Mouse (Mus musculus): ENCODE results near the gene Sdsl.
"Not testable (repeated sequence)": the region's sequence is repeated elsewhere in the genome, so short reads cannot be mapped to it uniquely, and the experiment has no call there.

Gene Sdsl

DNA sequence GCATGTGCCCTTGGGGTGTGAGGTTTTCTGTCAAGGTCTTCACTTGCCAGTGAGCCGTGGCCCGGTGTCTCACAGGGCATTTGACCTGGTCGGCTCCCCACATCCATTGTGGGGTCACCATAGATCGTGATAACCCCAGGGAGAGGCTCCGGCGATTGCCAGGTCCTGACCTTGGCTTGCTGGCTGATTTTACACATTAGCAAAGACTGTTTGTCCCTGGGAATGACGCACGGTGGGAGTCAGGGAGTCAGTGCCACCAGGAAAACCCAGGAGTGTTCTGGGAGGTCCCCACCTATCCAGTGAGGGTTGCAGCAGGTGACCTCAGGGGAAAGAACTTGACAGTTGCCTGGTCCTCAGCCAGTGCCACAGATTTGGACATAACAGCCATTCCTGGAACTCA lies at the start of gene Sdsl:
Gene Sdsl (minus strand): TSS at position 41 of the 400 bp plus-strand sequence.
- DNase-seq (ENCODE audit: low read depth, low spot score): no peak

DNA sequence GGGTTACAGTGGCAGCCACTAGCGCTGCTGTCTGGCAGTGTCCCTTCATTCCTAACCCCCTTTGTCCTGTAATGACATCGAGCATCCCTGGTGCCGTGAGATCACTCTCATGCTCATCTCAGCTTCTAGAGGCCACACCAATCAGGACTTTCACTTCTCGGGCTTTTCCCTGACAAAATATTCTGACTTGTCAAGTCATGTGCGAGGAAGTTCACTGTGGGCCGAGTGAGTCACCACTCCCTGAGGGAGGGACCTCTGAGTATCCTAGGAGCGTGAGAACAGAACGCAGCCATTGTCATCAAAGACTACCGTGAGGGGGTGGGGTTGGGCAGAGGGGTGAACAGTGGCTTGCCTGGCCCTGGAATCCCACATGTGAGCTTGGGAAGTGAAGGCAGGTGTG lies 44.9 kb upstream of the Sdsl start:
- DNase-seq (ENCODE audit: low read depth, low spot score): no peak

DNA sequence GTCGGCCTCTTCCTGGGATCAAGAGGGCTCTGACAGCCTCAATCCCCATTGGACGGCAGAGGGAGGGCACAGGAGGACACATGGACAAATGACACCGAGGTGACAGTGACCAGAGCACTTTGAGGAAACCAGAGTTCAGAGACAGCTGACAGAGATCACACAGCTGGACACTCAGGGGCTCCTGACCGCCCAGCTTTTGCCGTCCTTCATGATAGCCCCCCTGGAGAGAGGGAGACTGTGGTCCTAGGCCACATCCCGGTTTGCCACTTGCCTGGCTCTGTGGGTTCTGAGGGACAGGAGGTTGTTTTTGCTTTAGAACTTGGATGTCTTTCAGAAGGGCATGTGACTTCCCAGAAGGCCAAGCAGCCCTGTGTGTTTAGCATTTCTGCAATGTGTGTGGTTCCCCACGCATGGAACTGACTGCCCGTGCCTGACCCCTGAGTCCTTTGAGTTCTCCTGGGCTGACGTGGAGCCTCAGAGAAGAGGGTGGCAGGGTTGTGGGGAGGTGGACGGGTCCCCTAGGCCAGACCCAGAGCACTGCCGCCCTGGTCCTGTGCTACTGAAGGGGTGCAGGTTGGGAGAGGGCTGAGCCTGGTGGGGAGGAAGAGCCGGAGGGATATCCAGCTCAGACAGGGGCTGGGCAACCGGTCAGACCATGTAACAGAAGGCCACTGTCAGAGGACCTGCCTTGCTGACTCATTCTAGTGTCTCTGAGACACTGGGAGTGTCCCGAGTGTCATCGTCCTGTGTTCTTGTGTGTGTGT lies 43.8 kb upstream of the Sdsl start:
- DNase-seq (ENCODE audit: low read depth, low spot score): no peak

DNA sequence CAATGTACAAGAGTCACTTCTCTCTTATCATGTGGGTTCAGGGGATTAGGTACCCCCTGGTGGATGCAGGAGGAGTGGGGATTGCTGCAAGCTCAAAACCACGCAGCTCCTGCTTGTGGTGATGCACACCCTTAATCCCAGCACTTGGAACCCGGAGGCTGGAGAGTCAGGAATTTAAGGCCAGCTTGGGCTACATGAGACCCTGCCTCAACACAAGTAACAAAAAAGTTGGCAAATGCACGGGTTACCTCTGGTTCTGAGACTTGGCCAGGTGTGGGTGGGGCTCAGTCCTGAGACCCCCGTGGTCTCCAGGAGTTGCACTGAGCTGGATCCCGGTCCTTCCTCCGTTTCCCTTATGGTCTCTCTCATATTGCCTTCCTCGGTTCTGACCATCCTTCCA lies 42.8 kb upstream of the Sdsl start:
- no peak for DNase-seq (ENCODE audit: low read depth, low spot score)

DNA sequence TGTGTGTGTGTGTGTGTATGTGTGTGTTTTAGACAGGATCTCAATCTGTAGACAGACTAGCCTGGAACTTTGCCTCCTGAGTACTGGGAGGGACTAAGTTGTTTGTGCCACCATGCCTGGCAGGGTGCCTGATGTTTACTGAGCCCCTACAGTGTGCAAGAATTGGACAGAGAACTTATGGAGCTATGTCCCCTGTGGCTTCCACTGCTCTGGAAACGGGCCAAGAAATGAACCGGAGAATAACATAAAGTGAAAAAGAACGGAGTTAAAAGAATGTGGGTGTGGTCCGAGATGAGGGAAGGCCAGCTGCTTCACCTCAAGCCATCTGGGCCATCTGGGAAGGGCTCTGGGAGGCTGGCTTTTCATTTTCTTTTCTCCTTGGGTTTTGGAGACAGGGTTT lies 42.1 kb upstream of the Sdsl start:
- no peak for DNase-seq (ENCODE audit: low read depth, low spot score)

DNA sequence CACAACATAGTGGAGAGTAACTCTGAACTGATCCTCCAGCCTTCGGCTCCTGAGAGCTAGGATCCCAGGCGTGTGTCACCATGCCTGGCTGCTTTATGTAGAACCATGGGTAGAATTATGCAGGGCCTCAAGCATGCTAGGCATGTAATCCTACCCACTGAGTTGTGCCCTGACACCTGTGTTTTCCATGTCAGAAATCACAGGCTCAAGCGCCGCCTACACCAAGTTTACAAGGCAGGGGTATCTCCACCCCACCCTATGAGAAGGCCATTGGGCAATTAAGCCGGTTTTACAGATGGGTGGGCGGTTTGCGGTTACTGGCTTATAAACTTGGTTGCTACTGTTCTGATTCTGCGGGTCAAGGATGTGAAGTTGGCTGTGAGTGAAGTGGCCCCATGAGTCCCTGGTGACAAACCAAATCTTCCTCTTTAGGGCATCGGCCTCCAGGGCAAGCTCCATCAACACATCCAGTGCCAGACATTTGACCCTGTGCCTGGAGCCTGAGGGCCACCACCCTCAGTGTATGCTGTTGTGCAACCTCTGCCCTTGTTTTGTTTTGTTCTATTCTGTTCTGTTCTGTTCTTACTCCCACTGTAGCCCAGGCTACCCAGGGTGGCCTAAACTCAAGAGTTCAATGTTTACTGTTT lies 41.5 kb upstream of the Sdsl start:
- no peak for DNase-seq (ENCODE audit: low read depth, low spot score)

DNA sequence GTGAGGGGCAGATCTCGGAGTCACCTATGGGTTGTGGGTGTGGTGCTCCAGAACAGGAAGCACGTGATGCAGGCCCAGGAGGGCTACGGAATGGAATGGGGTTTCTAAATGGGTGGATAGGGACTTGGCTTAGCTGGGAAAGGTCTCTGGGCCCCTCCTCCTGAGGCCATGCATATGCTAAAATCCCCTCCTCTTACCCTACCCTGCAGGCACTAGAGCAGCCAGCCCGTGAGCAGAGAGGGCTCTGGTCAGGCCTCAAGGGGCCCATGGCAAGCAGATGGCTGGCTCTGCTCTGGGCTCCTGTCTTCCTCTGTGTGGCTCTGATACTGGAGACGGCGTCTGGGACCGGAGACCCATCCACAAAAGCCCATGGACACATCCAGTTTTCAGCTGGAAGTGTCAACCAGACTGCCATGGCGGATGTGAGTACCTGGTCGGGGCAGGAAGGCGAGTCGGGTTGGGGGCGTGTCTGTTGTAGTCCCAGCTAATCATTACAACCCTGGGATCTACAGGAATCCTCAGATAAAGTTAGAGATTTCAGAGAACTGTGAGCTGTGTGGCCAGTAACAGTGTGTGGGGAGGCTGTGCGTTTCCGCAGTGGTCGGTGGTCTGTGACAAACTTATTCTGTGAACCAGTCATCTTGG lies 40.4 kb upstream of the Sdsl start:
- no peak for DNase-seq (ENCODE audit: low read depth, low spot score)

DNA sequence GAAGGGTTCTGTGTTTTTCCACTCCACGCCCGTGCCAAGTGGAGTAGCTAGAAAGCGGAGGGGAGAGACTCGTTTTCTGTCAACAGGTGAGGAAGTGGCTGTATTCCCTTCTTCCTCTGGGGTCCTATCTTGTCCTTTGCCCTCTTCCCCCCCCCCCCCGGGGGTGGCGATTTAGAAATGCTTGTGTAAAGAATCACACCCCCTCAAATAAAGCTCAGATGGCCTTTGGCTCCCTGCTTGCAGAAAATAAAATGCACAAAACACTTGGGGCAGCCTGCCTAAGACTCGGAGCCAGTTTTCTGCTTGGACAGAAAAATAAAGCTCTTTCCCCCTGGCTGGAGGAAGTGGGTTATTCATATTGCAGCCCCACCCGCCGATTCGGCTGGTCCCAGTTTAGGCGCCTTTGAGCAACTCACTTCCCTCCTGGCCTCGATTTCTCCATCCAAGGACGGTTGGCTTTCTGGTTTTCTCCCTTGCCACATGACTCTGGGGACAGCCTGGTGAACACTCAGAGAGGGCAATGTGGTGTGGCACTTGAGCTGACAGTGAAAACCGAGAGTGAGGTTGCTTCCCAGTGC lies 39.1 kb upstream of the Sdsl start:
- no peak for DNase-seq (ENCODE audit: low read depth, low spot score)

DNA sequence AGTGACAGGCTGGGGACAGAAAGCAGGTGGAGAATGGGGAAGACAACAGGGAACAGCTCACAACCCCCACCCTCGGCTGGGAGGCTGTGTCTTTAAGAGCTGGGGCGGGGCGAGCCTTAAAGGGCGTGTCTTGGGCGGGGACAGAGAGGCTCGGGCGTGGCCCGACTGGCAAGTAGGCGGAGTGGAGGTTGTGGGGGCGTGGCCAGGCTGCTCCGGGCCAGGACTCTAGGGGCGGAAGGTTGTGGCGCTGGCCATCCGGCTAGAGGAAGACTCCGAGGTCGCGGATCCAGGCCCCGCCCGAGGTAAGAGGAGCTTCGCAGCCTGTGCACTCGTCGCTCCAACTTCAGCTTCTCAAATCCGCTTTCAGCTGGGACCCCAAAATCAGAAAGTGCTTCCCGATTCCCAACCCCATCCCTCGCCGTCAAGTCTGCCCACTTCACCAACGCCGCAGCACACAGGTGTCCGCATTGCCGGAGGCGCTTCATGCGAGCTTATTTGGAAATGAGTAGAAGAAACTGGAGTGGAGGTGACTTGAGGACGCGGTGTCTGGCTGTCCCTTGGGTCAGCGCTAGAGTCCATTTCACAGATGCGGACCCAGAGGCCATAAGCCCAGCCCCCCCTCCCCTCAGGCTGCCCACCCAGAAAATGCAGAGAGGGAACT lies 38.5 kb upstream of the Sdsl start, which contains the start of gene Slc8b1:
Gene Slc8b1 (plus strand): TSS at position 187 of the 661 bp plus-strand sequence.
- peak; percentile 80 for DNase-seq (ENCODE audit: low read depth, low spot score)

DNA sequence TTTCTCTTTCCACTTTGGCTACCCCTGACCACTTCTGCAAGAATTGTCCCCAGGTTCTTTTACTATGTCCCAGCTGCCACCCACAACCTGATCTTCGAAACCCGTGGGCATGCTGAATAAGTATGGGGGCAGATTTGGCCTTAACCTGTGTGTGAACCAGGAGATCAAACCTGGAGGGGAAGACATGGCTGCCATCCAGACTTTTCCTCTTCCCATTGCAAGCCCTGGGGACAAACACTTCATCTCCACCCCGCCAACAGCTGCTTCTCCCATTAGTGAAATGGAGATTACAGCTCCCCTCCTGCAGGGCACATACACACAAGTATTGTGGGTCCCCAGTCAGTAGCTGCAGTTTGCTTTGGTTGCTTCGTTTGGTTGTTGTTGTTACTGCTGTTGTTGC lies 34.7 kb upstream of the Sdsl start:
- no peak for DNase-seq (ENCODE audit: low read depth, low spot score)

DNA sequence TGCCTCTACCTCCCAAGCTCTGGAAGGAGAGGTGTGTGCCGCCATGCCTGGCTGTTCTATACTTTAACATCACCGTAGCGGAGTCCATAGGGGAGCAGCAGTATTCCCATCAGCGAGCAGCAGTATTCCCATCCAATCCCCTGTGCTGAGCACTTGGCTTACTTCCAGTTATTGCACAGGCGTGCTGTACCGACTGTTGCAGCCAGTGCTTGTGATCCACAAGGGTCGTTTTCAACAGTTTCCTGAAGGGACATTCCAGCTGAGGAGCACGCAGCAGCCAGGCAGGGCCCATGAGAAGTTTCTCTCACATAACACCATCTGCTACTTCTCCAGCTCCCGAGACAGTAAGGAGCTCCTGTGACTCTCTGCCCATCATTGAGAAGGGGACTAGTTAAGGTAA lies 33.9 kb upstream of the Sdsl start:
- no peak for DNase-seq (ENCODE audit: low read depth, low spot score)

DNA sequence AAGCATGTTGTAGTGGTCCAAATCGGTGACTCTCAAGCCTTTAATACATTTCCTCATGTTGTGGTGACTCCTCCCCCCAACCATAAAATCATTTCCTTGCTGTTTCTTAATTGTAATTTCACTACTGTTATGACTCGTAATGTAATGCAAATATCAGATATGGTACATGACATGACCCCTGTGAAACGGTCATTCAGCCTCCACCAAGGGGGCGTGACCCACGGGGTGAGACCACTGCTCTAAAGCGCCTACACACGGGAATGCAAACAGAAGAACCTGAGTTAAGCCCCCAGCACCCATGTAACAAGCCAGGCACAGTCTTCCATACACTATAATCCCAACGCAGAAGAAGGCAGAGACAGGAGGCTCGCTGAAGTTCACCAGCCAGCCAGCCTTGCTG lies 33.2 kb upstream of the Sdsl start:
- no peak for DNase-seq (ENCODE audit: low read depth, low spot score)

DNA sequence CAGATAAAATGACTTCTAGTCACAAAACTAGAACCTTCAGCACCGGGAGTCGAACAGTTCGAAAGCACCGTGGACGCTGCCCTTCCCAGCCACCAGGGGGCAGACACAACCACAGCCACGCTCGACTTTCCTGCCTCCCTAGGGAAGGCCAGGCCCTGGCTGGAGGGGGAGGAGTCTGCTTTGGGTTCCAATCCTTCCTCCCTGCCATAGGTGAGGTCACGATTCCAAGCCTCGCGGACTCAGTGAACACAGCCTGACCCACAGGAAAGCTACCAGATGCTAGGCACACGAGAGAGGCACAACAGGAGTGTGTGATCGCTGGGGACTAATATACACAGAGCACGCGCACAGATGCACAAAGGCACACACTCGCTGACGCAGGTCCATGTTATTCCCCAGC lies 32.8 kb upstream of the Sdsl start:
- DNase-seq (ENCODE audit: low read depth, low spot score): peak; percentile 34

DNA sequence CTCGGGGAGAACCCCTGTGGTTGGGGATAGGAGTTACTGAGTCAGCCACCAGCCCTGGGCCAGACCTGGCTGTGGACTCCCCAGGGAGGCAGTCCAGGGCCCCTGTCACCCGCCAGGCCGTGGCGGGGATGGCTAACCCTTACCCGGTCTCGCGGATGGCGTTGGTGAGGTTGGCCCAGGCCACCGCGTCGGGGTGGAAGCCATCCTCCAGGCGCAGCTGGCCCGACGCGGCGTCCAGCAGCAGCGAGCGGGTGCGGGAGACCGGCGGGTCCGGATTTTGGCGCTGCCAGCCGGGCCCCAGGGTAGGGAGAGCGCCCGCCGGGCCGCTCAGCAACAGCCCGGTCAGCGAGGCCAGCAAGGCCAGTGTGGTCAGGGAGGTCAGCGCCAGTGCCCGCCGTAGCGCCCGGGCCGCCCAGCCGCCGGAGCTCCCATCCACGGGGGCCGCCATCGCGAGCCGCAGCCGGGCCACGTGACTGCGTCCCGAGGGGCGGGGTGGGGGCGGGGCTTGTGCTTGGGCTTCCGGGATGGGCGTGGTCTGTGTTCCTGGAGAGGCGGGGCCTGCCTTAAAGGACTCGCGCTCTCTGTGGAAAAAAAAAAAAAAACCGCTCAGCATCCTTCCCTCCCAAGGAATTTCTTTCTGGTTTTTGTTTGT lies 30.7 kb upstream of the Sdsl start, which contains the start of gene Plbd2:
Gene Plbd2 (minus strand): TSS at position 482 of the 652 bp plus-strand sequence.
- DNase-seq (ENCODE audit: low read depth, low spot score): peak; percentile 89

DNA sequence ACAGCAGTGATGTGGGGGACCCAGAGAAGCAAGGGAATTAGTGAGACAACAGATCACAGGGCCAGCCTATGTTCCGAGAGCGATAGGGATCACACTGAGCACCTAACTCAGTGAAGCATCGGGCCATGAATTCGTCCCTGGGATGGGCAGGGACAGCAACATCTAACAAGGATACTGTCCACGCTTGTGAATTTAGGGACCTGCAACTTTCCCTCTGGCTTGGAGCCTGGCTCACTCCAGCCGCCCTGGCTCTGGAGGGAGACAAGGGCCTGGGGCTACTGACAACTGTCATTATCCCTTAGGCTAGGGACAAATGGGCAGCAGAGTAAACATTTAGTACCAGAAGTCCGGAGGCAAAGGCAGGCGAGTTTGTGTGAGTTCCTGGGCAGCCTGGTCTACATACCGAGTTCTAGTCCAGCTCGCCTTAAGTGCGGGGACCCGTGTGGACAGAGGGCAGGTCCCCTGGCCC lies 30.1 kb upstream of the Sdsl start:
- no peak for DNase-seq (ENCODE audit: low read depth, low spot score)

DNA sequence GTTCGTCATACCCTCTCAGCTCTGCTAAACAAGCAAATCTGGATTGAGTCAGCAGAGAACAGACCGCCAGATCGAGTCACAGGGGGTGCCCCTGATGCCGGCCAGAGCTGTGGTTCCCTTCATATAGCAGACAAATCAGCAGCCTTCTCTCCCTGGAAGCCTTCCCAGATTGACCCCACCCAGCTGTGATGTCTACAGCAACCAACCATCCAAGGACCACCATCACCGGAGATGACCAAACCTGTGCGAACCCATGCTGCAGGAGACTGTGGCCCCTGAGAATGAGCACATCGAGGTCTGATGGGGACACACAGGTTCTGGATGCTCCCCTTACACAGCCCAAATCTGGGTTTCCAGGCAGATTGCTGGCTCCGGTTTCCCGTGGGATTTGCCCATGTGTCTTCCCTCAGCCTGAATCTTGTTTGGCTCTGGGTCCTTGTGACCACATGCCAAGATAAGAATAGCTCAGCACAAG lies 29.6 kb upstream of the Sdsl start:
- DNase-seq (ENCODE audit: low read depth, low spot score): no peak

DNA sequence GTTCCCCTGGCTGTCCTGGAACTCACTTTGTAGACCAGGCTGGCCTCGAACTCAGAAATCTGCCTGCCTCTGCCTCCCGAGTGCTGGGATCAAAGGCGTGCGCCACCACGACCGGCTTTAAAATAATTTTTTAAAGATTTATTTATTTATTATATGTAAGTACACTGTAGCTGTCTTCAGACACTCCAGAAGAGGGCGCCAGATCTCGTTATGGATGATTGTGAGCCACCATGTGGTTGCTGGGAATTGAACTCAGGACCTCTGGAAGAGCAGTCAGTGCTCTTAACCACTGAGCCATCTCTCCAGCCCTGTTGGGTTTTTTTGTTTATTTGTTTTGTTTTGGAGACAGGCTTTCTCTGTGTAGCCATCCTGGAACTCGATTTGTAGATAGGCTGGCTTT lies 28.0 kb upstream of the Sdsl start:
- not testable (repeated sequence) for DNase-seq (ENCODE audit: low read depth, low spot score)

DNA sequence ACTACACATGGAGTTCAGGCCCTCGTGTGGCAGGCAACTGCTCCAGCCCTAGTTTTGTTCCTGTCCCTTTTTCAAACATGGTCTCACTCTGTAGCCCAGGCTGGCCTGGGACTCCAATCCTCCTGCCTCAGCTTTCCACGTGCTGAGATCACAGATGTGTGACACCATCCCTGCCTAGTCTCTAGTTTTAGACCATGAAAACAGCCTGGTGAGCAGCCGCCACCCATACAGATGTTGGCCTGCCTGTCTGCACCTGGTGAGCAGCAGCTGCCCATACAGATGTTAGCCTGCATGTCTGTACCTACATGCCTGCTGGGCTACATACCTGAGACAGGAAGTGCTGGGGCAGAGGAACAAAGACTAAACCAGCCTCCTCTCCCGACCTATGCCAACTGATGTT lies 26.6 kb upstream of the Sdsl start:
- DNase-seq (ENCODE audit: low read depth, low spot score): no peak

DNA sequence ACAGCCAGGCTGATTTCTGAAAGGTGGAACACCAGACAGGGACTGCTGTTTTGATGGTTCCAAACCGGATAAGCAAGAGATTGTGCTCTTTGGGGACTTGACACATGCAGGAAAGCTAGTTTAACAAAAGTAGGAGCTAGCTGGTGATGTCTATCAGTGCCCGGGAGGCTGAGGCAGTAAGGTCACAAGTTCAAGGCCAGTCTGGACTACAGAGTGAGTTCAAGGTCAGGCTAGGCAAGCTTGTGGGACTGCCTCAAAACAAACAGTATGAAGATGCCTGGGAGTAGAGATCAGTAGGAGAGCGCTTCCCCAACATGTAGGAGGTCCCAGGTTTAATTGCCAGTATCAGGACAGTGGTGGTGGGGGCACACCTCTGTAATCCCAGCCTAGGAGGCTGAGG lies 24.5 kb upstream of the Sdsl start:
- DNase-seq (ENCODE audit: low read depth, low spot score): no peak

DNA sequence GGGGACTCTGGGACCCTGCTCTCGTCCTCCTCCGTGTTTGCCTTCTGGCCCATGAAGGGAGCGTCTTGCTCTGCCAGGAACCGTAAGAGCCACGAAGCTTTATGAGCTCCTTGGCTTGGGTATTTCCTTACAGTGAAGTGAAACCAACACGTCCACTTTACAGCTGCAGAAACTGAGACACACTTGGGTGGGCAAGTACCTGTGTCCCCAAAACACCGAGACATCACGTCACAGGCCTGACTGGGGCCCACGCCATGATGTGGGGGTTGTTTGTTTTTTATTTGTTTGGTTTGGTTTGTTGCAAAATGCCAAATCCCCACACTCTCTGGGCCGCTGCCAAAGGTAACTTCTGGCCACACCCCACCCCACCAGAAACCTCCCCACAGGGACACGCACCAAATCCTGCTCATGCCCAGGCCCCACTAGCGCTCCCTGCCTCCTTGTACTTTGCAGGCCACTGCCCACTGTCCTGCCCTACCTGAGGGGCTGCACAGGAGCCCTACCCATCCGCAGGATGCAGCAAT lies 23.2 kb upstream of the Sdsl start:
- no peak for DNase-seq (ENCODE audit: low read depth, low spot score)

All from retina, postnatal 7 days (tissue).